Mouse (Mus musculus) midbrain, embryonic 12.5 days (tissue): ENCODE data around the gene Trim14. TPM values are rescaled to one million over a fixed set of nuclear protein-coding genes. Genes with fewer than 3 reads are reported as not detected.
"Not testable (repeated sequence)": the region's sequence is repeated elsewhere in the genome, so short reads cannot be mapped to it uniquely, and the experiment has no call there.

Experiments
- ATAC-seq: fragments of 200-750 bp; cut with Nextera tagmentation; 2 replicates; pipeline ENCODE4 v1.8.0; 2017; ENCODE audit warnings: low read depth, moderate TSS enrichment, moderate library complexity; ENCODE audit not compliant: low FRiP score
- H3K27ac ChIP-seq: fragments of 300-500 bp; sonication (generic); replicated peaks from 2 replicates; pipeline ENCODE4 v1.5.1; 2016; ENCODE audit warnings: mild to moderate bottlenecking
- H3K27me3 ChIP-seq: fragments of 300-500 bp; sonication (generic); 2 replicates; pipeline ENCODE4 v1.6.1; 2016; ENCODE audit warnings: mild to moderate bottlenecking
- H3K36me3 ChIP-seq: fragments of 300-500 bp; sonication (generic); 2 replicates; pipeline ENCODE4 v1.6.1; 2016
- H3K4me1 ChIP-seq: fragments of 300-500 bp; sonication (generic); 2 replicates; pipeline ENCODE4 v1.6.1; 2016
- H3K4me2 ChIP-seq: fragments of 300-500 bp; sonication (generic); replicated peaks from 2 replicates; pipeline ENCODE4 v1.6.1; 2016; ENCODE audit warnings: mild to moderate bottlenecking, moderate library complexity
- H3K4me3 ChIP-seq: fragments of 300-500 bp; sonication (generic); 2 replicates; pipeline ENCODE4 v1.5.1; 2016; ENCODE audit warnings: mild to moderate bottlenecking
- H3K9ac ChIP-seq: fragments of 300-500 bp; sonication (generic); replicated peaks from 2 replicates; pipeline ENCODE4 v1.6.1; 2016; ENCODE audit warnings: mild to moderate bottlenecking, moderate library complexity
- H3K9me3 ChIP-seq: fragments of 300-500 bp; sonication (generic); 2 replicates; pipeline ENCODE4 v1.6.1; 2016; ENCODE audit warnings: mild to moderate bottlenecking
- WGBS: fragments of 180-500 bp; shearing (Covaris S2); methylation state at CpG from one replicate; pipeline ENCODE4 v1.1.7; 2016; 5-methylcytosine and 5-hydroxymethylcytosine counted together
- polyA plus RNA-seq: library from polyadenylated mRNA; unstranded; fragments of >200 nt; fragmentation: Nextera tagmentation; extraction: Ambion mirVana; gene quantifications from 2 replicates; pipeline ENCODE4 v1.2.1, GENCODE M21; 2016

Gene Trim14
- 0.52 and 1.4 TPM in 2 replicates for polyA plus RNA-seq

GRCm38 (mm10) chr4:46535840-46536361, at the start of gene Trim14:
TSS of gene Trim14 (minus strand) at chr4:46536141.
- H3K9ac ChIP-seq = no peak within 1 kb of the TSS; the same call in 1 of the 2 replicates
- H3K36me3 ChIP-seq = no peaks in the 10 kb centered on the region
- peak within 1 kb of the TSS; percentile 64 for H3K4me2 ChIP-seq
- no peak within 1 kb of the TSS for H3K27ac ChIP-seq
- 2% methylated on average over 46 of the region's 46 CpGs for WGBS
- no peaks in the 10 kb centered on the region for H3K9me3 ChIP-seq
- peaks cover 14% of the 10 kb centered on the region for H3K4me1 ChIP-seq
- H3K4me3 ChIP-seq = peak within 1 kb of the TSS; percentile 45
- peaks cover 66% of the 10 kb centered on the region for H3K27me3 ChIP-seq
- ATAC-seq = no peak

GRCm38 (mm10) chr4:46585041-46585810, 49.3 kb upstream of the Trim14 start:
- Histone ChIP-seq H3K4me1 (no peaks in the 10 kb centered on the region), H3K36me3 (no peaks in the 10 kb centered on the region)

GRCm38 (mm10) chr4:46584536-46584935, 48.6 kb upstream of the Trim14 start:
- ATAC-seq, H3K27me3 ChIP-seq, H3K36me3 ChIP-seq: not testable (repeated sequence)

More at GRCm38 (mm10) chr4:46585041-46585810, 49.3 kb upstream of the Trim14 start:
- no peaks in the 10 kb centered on the region for H3K27me3 ChIP-seq
- peaks cover 3% of the 10 kb centered on the region; the same call in 1 of the 2 replicates for H3K9me3 ChIP-seq
- no peak overlapping the region for H3K4me2 ChIP-seq
- H3K27ac ChIP-seq = no peak overlapping the region
- no peak overlapping the region for H3K9ac ChIP-seq
- H3K4me3 ChIP-seq = no peak overlapping the region
- 72% methylated on average over 13 of the region's 13 CpGs for WGBS
- no peak for ATAC-seq

GRCm38 (mm10) chr4:46584084-46584483, 48.1 kb upstream of the Trim14 start:
- not testable (repeated sequence) for H3K4me1 ChIP-seq, H3K9me3 ChIP-seq, H3K4me3 ChIP-seq, H3K4me2 ChIP-seq, H3K36me3 ChIP-seq, H3K27ac ChIP-seq, H3K27me3 ChIP-seq, ATAC-seq, H3K9ac ChIP-seq
- 88% methylated on average over 2 of the region's 6 CpGs for WGBS

More at GRCm38 (mm10) chr4:46584536-46584935, 48.6 kb upstream of the Trim14 start:
- H3K9me3 ChIP-seq, H3K4me1 ChIP-seq, H3K27ac ChIP-seq, H3K4me3 ChIP-seq, H3K9ac ChIP-seq, H3K4me2 ChIP-seq: not testable (repeated sequence)
- 85% methylated on average over 3 of the region's 3 CpGs for WGBS

GRCm38 (mm10) chr4:46582024-46582423, 46.1 kb upstream of the Trim14 start:
- ATAC-seq, H3K27me3 ChIP-seq, H3K9ac ChIP-seq, H3K9me3 ChIP-seq, H3K27ac ChIP-seq, H3K4me2 ChIP-seq, H3K4me3 ChIP-seq, H3K4me1 ChIP-seq, H3K36me3 ChIP-seq: not testable (repeated sequence)
- 91% methylated on average over 9 of the region's 9 CpGs for WGBS

GRCm38 (mm10) chr4:46581577-46581976, 45.6 kb upstream of the Trim14 start:
- not testable (repeated sequence) for H3K27ac ChIP-seq, H3K27me3 ChIP-seq, H3K9me3 ChIP-seq, H3K4me3 ChIP-seq, H3K9ac ChIP-seq, ATAC-seq, H3K4me1 ChIP-seq, H3K4me2 ChIP-seq, H3K36me3 ChIP-seq
- WGBS = 93% methylated on average over 22 of the region's 22 CpGs

GRCm38 (mm10) chr4:46580799-46581243, 44.9 kb upstream of the Trim14 start:
- not testable (repeated sequence) for H3K4me3 ChIP-seq, H3K9ac ChIP-seq, H3K4me1 ChIP-seq, H3K27ac ChIP-seq, H3K36me3 ChIP-seq, H3K4me2 ChIP-seq, H3K27me3 ChIP-seq, ATAC-seq, H3K9me3 ChIP-seq
- 92% methylated on average over 15 of the region's 15 CpGs for WGBS

GRCm38 (mm10) chr4:46578796-46579346, 42.9 kb upstream of the Trim14 start:
- H3K27me3 ChIP-seq, H3K4me1 ChIP-seq, ATAC-seq, H3K36me3 ChIP-seq, H3K4me3 ChIP-seq, H3K9ac ChIP-seq, H3K27ac ChIP-seq, H3K4me2 ChIP-seq, H3K9me3 ChIP-seq: not testable (repeated sequence)
- WGBS = 91% methylated on average over 8 of the region's 8 CpGs

GRCm38 (mm10) chr4:46578228-46578627, 42.3 kb upstream of the Trim14 start:
- Histone ChIP-seq H3K27ac (no peak overlapping the region), H3K4me2 (no peak overlapping the region), H3K4me3 (no peak overlapping the region), H3K9me3 (peaks cover 6% of the 10 kb centered on the region; the same call in 1 of the 2 replicates), H3K36me3 (no peaks in the 10 kb centered on the region), H3K4me1 (no peaks in the 10 kb centered on the region), H3K9ac (no peak overlapping the region), H3K27me3 (no peaks in the 10 kb centered on the region)
- no peak for ATAC-seq
- WGBS = 73% methylated on average over 1 of the region's 1 CpGs

- not testable (repeated sequence) for H3K4me3 ChIP-seq, H3K4me2 ChIP-seq, ATAC-seq, H3K27me3 ChIP-seq, H3K4me1 ChIP-seq, H3K9ac ChIP-seq, H3K36me3 ChIP-seq, H3K27ac ChIP-seq, H3K9me3 ChIP-seq
- WGBS = 89% methylated on average over 6 of the region's 10 CpGs
These were observed 39.8 kb upstream of the Trim14 start for GRCm38 (mm10) chr4:46575509-46576284.

- Histone ChIP-seq H3K4me2 (no peak overlapping the region), H3K4me3 (no peak overlapping the region), H3K9ac (no peak overlapping the region), H3K27ac (no peak overlapping the region), H3K27me3 (no peaks in the 10 kb centered on the region), H3K9me3 (0 out of 2 replicates have a peak, but pooled peaks cover 3% of the 10 kb centered on the region), H3K4me1 (peaks cover 2% of the 10 kb centered on the region), H3K36me3 (no peaks in the 10 kb centered on the region)
- 93% methylated on average over 12 of the region's 12 CpGs for WGBS
- ATAC-seq = no peak
These were observed 38.9 kb upstream of the Trim14 start for GRCm38 (mm10) chr4:46574841-46575240.
